In the genomic region with DNA sequence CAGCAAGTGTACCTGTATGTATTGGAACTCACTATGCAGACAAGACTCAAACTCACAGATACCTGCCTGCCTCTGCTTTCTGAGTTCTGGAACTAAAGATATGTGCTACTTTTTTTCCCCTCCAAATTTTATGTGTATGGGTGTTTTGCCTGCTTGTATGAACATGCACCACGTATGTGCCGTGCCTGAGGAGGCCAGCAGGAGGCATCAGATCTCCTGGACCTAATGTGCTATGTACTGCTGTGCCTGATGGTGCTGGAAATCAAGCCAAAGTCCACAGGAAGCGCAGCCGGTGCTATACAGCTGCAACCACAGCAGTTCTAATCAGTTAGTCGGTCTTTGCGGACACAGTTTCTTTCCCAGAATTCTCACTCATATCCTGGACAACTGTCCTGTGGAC, we compare ENCODE assay signal across 12 mouse cellular contexts. TPM values are rescaled to one million over a fixed set of nuclear protein-coding genes. Genes with fewer than 3 reads are reported as not detected.
DNase-seq lines count a peak whose midpoint lies in the region; ATAC-seq and TF ChIP-seq lines count a peak whose summit lies in the region.
"Had no signal": no experiment of that assay in that cellular context is flagged by ENCODE, and none has a peak within 500 bp of the region (broad histone marks: within the 10 kb centered on the region; RNA-seq: fewer than 3 reads in every experiment).

No protein-coding gene starts in this region.

- TF ChIP-seq POLR2A in cortical plate, adult 2 months (IDR thresholded peaks at IDR 0.05; ENCODE audit: extremely low read depth, insufficient read depth, low read length), result no peak

- no peak overlapping the region for H3K9ac ChIP-seq in kidney, postnatal 0 days (ENCODE audit: low read depth, low read length)
- no peak overlapping the region for H3K9ac ChIP-seq in kidney, embryonic 15.5 days
- no peak overlapping the region for H3K9ac ChIP-seq in hindbrain, embryonic 16.5 days (ENCODE audit: low read depth, low read length)
- H3K9ac ChIP-seq in forebrain, embryonic 16.5 days (replicated peaks; ENCODE audit: low read depth, low read length), result no peak overlapping the region

- H3K4me1 ChIP-seq in kidney, postnatal 0 days (replicated peaks; ENCODE audit: insufficient read depth, low read length), result no peaks in the 10 kb centered on the region
- no peaks in the 10 kb centered on the region; the same call in 1 of the 2 replicates for H3K4me1 ChIP-seq in kidney, embryonic 15.5 days
- H3K4me1 ChIP-seq in E14TG2a.4 (replicated peaks; ENCODE audit: low read depth, low read length), result peaks cover 49% of the 10 kb centered on the region
- peaks cover 1% of the 10 kb centered on the region; the same call in 1 of the 2 replicates for H3K4me1 ChIP-seq in cortical plate, adult 2 months (ENCODE audit: control insufficient read depth, insufficient read depth, low read length)
- H3K4me1 ChIP-seq in megakaryocyte, embryonic 14.5 days, result peaks cover 65% of the 10 kb centered on the region
- no peaks in the 10 kb centered on the region for H3K4me1 ChIP-seq in hindbrain, embryonic 16.5 days (ENCODE audit: control insufficient read depth, insufficient read depth, low read depth, low read length)
- no peaks in the 10 kb centered on the region for H3K4me1 ChIP-seq in forebrain, embryonic 16.5 days (replicated peaks; ENCODE audit: control insufficient read depth, insufficient read depth, low read length)
- H3K4me1 ChIP-seq: limb, embryonic 10.5 days had no signal

- H3K27ac ChIP-seq in kidney, postnatal 0 days, result no peak overlapping the region
- no peak overlapping the region for H3K27ac ChIP-seq in kidney, embryonic 15.5 days
- H3K27ac ChIP-seq in cortical plate, adult 2 months (ENCODE audit: insufficient read depth, low read length), result no peak overlapping the region
- H3K27ac ChIP-seq in hindbrain, embryonic 16.5 days (ENCODE audit: low read depth, low read length), result no peak overlapping the region
- no peak overlapping the region for H3K27ac ChIP-seq in forebrain, embryonic 16.5 days (ENCODE audit: low read length)
- H3K27ac ChIP-seq: limb, embryonic 10.5 days had no signal

- TF ChIP-seq CTCF in kidney, postnatal 0 days (IDR thresholded peaks at IDR 0.05; ENCODE audit: low read depth), result peak; percentile 43
- TF ChIP-seq CTCF in E14TG2a.4 (conservative IDR thresholded peaks at IDR 0.05; ENCODE audit: low read length), result peak; percentile 59
- TF ChIP-seq CTCF in cortical plate, adult 2 months (IDR thresholded peaks at IDR 0.05; ENCODE audit: extremely low read depth, insufficient read depth, low read length), result 0 out of 2 replicates have a peak, but pooled peaks have one; percentile 3

- 0 out of 2 replicates have a peak, but pooled peaks have one; percentile 43 for ATAC-seq in kidney, postnatal 0 days (replicated peaks; ENCODE audit: low FRiP score, low read depth)
- ATAC-seq in kidney, embryonic 15.5 days (replicated peaks; ENCODE audit: low FRiP score), result no peak
- no peak for ATAC-seq in hindbrain, embryonic 16.5 days
- ATAC-seq in forebrain, embryonic 16.5 days, result no peak
- ATAC-seq: inflammation-experienced regulatory T-cells, adult 6 months had no signal

- H3K4me2 ChIP-seq in kidney, postnatal 0 days (ENCODE audit: low read length), result no peak overlapping the region
- H3K4me2 ChIP-seq in kidney, embryonic 15.5 days, result no peak overlapping the region
- H3K4me2 ChIP-seq in hindbrain, embryonic 16.5 days (ENCODE audit: low read length), result no peak overlapping the region
- no peak overlapping the region for H3K4me2 ChIP-seq in forebrain, embryonic 16.5 days (ENCODE audit: low read length)

- DNase-seq in kidney, postnatal 0 days (ENCODE audit: low spot score), result no peak
- no peak for DNase-seq in frontal cortex, adult 2 months (ENCODE audit: extremely low spot score in 1 of 2, low spot score in 1 of 2)
- DNase-seq: cerebellum, postnatal 14 days had no signal

- no peaks in the 10 kb centered on the region for H3K27me3 ChIP-seq in kidney, postnatal 0 days (ENCODE audit: insufficient read depth, low read length)
- no peaks in the 10 kb centered on the region for H3K27me3 ChIP-seq in kidney, embryonic 15.5 days
- H3K27me3 ChIP-seq in E14TG2a.4 (ENCODE audit: insufficient read depth, low read length), result no peaks in the 10 kb centered on the region
- H3K27me3 ChIP-seq in megakaryocyte, embryonic 14.5 days (replicated peaks), result no peaks in the 10 kb centered on the region
- no peaks in the 10 kb centered on the region for H3K27me3 ChIP-seq in hindbrain, embryonic 16.5 days (replicated peaks; ENCODE audit: control insufficient read depth, insufficient read depth, low read length)
- no peaks in the 10 kb centered on the region for H3K27me3 ChIP-seq in forebrain, embryonic 16.5 days (replicated peaks; ENCODE audit: control insufficient read depth, insufficient read depth, low read length)

- H3K4me3 ChIP-seq in kidney, postnatal 0 days (replicated peaks; ENCODE audit: low read depth, low read length), result no peak overlapping the region
- no peak overlapping the region for H3K4me3 ChIP-seq in kidney, embryonic 15.5 days (replicated peaks)
- no peak overlapping the region for H3K4me3 ChIP-seq in E14TG2a.4 (replicated peaks; ENCODE audit: low read length)
- no peak overlapping the region for H3K4me3 ChIP-seq in cortical plate, adult 2 months (ENCODE audit: insufficient read depth, low read length)
- H3K4me3 ChIP-seq in megakaryocyte, embryonic 14.5 days (replicated peaks), result peak overlapping the region; percentile 21
- H3K4me3 ChIP-seq in hindbrain, embryonic 16.5 days (ENCODE audit: low read length), result no peak overlapping the region
- H3K4me3 ChIP-seq in forebrain, embryonic 16.5 days (replicated peaks; ENCODE audit: low read length), result no peak overlapping the region
- H3K4me3 ChIP-seq: limb, embryonic 10.5 days; myocyte had no signal

- WGBS in kidney, postnatal 0 days, result 77% methylated on average over 6 of the region's 6 CpGs
- WGBS in kidney, embryonic 15.5 days, result 81% methylated on average over 6 of the region's 6 CpGs
- WGBS in hindbrain, embryonic 16.5 days, result 85% methylated on average over 6 of the region's 6 CpGs
- WGBS in forebrain, embryonic 16.5 days, result 79% methylated on average over 6 of the region's 6 CpGs

- no peaks in the 10 kb centered on the region for H3K9me3 ChIP-seq in kidney, postnatal 0 days (replicated peaks; ENCODE audit: low read length)
- no peaks in the 10 kb centered on the region for H3K9me3 ChIP-seq in kidney, embryonic 15.5 days (replicated peaks)
- no peaks in the 10 kb centered on the region for H3K9me3 ChIP-seq in E14TG2a.4 (ENCODE audit: low read length)
- peaks cover 4% of the 10 kb centered on the region; the same call in 1 of the 2 replicates for H3K9me3 ChIP-seq in megakaryocyte, embryonic 14.5 days
- H3K9me3 ChIP-seq in hindbrain, embryonic 16.5 days (ENCODE audit: control insufficient read depth, low read length), result no peaks in the 10 kb centered on the region
- no peaks in the 10 kb centered on the region for H3K9me3 ChIP-seq in forebrain, embryonic 16.5 days (ENCODE audit: control insufficient read depth, low read length)
- H3K9me3 ChIP-seq: limb, embryonic 10.5 days had no signal

- H3K36me3 ChIP-seq in kidney, postnatal 0 days (ENCODE audit: insufficient read depth, low read length), result no peaks in the 10 kb centered on the region
- no peaks in the 10 kb centered on the region for H3K36me3 ChIP-seq in kidney, embryonic 15.5 days
- no peaks in the 10 kb centered on the region for H3K36me3 ChIP-seq in E14TG2a.4 (ENCODE audit: insufficient read depth, low read length)
- H3K36me3 ChIP-seq in megakaryocyte, embryonic 14.5 days (replicated peaks; ENCODE audit: low read length), result peaks cover 2% of the 10 kb centered on the region
- H3K36me3 ChIP-seq in hindbrain, embryonic 16.5 days (ENCODE audit: control insufficient read depth, insufficient read depth, low read length), result no peaks in the 10 kb centered on the region
- no peaks in the 10 kb centered on the region for H3K36me3 ChIP-seq in forebrain, embryonic 16.5 days (ENCODE audit: control insufficient read depth, insufficient read depth)
- H3K36me3 ChIP-seq: limb, embryonic 10.5 days had no signal

RNA-seq across cellular contexts. Expression of gene Cd2bp2, which starts 12.0 kb away (rescaled TPM):
- polyA plus RNA-seq in kidney, postnatal 0 days (2015; fragmentation: Nextera tagmentation; extraction: Ambion mirVana), result 42.8 and 47.7 TPM in 2 replicates
- polyA plus RNA-seq in kidney, embryonic 15.5 days (2015; fragmentation: Nextera tagmentation; extraction: Ambion mirVana), result 59.3 and 66.6 TPM in 2 replicates
- polyA plus RNA-seq in cortical plate, adult 2 months (2012; rRNA removed), result 85.0 and 99.3 TPM in 2 replicates
- polyA plus RNA-seq in megakaryocyte, embryonic 14.5 days (2012; ENCODE audit: insufficient read depth, low replicate concordance), result 13.5 and 43.5 TPM in 2 replicates
- polyA plus RNA-seq in frontal cortex, adult 2 months (2012; rRNA removed), result 97.1 and 102 TPM in 2 replicates
- 70.4 and 72.7 TPM in 2 replicates for polyA plus RNA-seq in hindbrain, embryonic 16.5 days (2015; fragmentation: Nextera tagmentation; extraction: Ambion mirVana)
- 88.2 and 91.0 TPM in 2 replicates for polyA plus RNA-seq in forebrain, embryonic 16.5 days (2015; fragmentation: Nextera tagmentation; extraction: Ambion mirVana)

RNA-seq across cellular contexts. Expression of gene Tbc1d10b, which starts 24.4 kb away (rescaled TPM):
- polyA plus RNA-seq in kidney, postnatal 0 days (2015; fragmentation: Nextera tagmentation; extraction: Ambion mirVana), result 14.9 and 16.9 TPM in 2 replicates
- 23.4 and 26.7 TPM in 2 replicates for polyA plus RNA-seq in kidney, embryonic 15.5 days (2015; fragmentation: Nextera tagmentation; extraction: Ambion mirVana)
- polyA plus RNA-seq in cortical plate, adult 2 months (2012; rRNA removed), result 70.4 and 76.0 TPM in 2 replicates
- polyA plus RNA-seq in megakaryocyte, embryonic 14.5 days (2012; ENCODE audit: insufficient read depth, low replicate concordance), result 83.3 and 137 TPM in 2 replicates
- 60.3 and 77.8 TPM in 2 replicates for polyA plus RNA-seq in frontal cortex, adult 2 months (2012; rRNA removed)
- 27.0 and 29.1 TPM in 2 replicates for polyA plus RNA-seq in hindbrain, embryonic 16.5 days (2015; fragmentation: Nextera tagmentation; extraction: Ambion mirVana)
- 24.9 and 31.0 TPM in 2 replicates for polyA plus RNA-seq in forebrain, embryonic 16.5 days (2015; fragmentation: Nextera tagmentation; extraction: Ambion mirVana)

RNA-seq across cellular contexts. Expression of gene Mylpf, which starts 24.9 kb away (rescaled TPM):
- polyA plus RNA-seq in kidney, postnatal 0 days (2015; fragmentation: Nextera tagmentation; extraction: Ambion mirVana), result 2.9 and 4.7 TPM in 2 replicates
- 51.1 and 90.2 TPM in 2 replicates for polyA plus RNA-seq in kidney, embryonic 15.5 days (2015; fragmentation: Nextera tagmentation; extraction: Ambion mirVana)
- 2.0 and 2.2 TPM in 2 replicates for polyA plus RNA-seq in cortical plate, adult 2 months (2012; rRNA removed)
- 4.7 TPM in 1 of 2 replicates, not detected in the other for polyA plus RNA-seq in megakaryocyte, embryonic 14.5 days (2012; ENCODE audit: insufficient read depth, low replicate concordance)
- 1.6 and 3.0 TPM in 2 replicates for polyA plus RNA-seq in frontal cortex, adult 2 months (2012; rRNA removed)
- 3.5 and 47.0 TPM in 2 replicates for polyA plus RNA-seq in hindbrain, embryonic 16.5 days (2015; fragmentation: Nextera tagmentation; extraction: Ambion mirVana)
- polyA plus RNA-seq in forebrain, embryonic 16.5 days (2015; fragmentation: Nextera tagmentation; extraction: Ambion mirVana), result 4.1 and 8.3 TPM in 2 replicates

RNA-seq across cellular contexts. Expression of gene Spn, which starts 46.2 kb away (rescaled TPM):
- 0.28 and 0.33 TPM in 2 replicates for polyA plus RNA-seq in kidney, postnatal 0 days (2015; fragmentation: Nextera tagmentation; extraction: Ambion mirVana)
- 0.32 and 0.37 TPM in 2 replicates for polyA plus RNA-seq in kidney, embryonic 15.5 days (2015; fragmentation: Nextera tagmentation; extraction: Ambion mirVana)
- polyA plus RNA-seq in cortical plate, adult 2 months (2012; rRNA removed), result 0.15 and 0.19 TPM in 2 replicates
- polyA plus RNA-seq in megakaryocyte, embryonic 14.5 days (2012; ENCODE audit: insufficient read depth, low replicate concordance), result 2.2 and 17.4 TPM in 2 replicates
- polyA plus RNA-seq in frontal cortex, adult 2 months (2012; rRNA removed), result 0.15 and 0.16 TPM in 2 replicates
- polyA plus RNA-seq in hindbrain, embryonic 16.5 days (2015; fragmentation: Nextera tagmentation; extraction: Ambion mirVana), result 0.07 TPM in 1 of 2 replicates, not detected in the other
- 0.09 TPM in 1 of 2 replicates, not detected in the other for polyA plus RNA-seq in forebrain, embryonic 16.5 days (2015; fragmentation: Nextera tagmentation; extraction: Ambion mirVana)

RNA-seq across cellular contexts. Expression of gene Zfp553, which starts 49.0 kb away (rescaled TPM):
- 22.3 and 25.1 TPM in 2 replicates for polyA plus RNA-seq in kidney, postnatal 0 days (2015; fragmentation: Nextera tagmentation; extraction: Ambion mirVana)
- polyA plus RNA-seq in kidney, embryonic 15.5 days (2015; fragmentation: Nextera tagmentation; extraction: Ambion mirVana), result 41.7 and 46.1 TPM in 2 replicates
- 13.5 and 15.5 TPM in 2 replicates for polyA plus RNA-seq in cortical plate, adult 2 months (2012; rRNA removed)
- 10.8 and 17.3 TPM in 2 replicates for polyA plus RNA-seq in megakaryocyte, embryonic 14.5 days (2012; ENCODE audit: insufficient read depth, low replicate concordance)
- polyA plus RNA-seq in frontal cortex, adult 2 months (2012; rRNA removed), result 13.5 and 13.8 TPM in 2 replicates
- polyA plus RNA-seq in hindbrain, embryonic 16.5 days (2015; fragmentation: Nextera tagmentation; extraction: Ambion mirVana), result 42.7 and 49.1 TPM in 2 replicates
- polyA plus RNA-seq in forebrain, embryonic 16.5 days (2015; fragmentation: Nextera tagmentation; extraction: Ambion mirVana), result 66.1 and 69.3 TPM in 2 replicates

Comparison
In these comparisons a context has a peak if more than half of its experiments do, and no peak if none do; other contexts are left out.
1. CTCF ChIP-seq: peak in every context shown above with its lines; median percentile 59 in E14TG2a.4; 43 in kidney, postnatal 0 days; 3 in cortical plate, adult 2 months.